Mouse (Mus musculus) bone marrow macrophage, adult 2 months (primary cell): ENCODE results near the gene Il2ra. TPM values are rescaled to one million over a fixed set of nuclear protein-coding genes. Genes with fewer than 3 reads are reported as not detected.

Experiments used
- H3K27ac ChIP-seq: 2 replicates; pipeline ENCODE4 v1.5.1; 2012; ENCODE audit warnings: low read depth, low read length; ENCODE audit not compliant: insufficient read depth
- H3K4me1 ChIP-seq: 2 replicates; pipeline ENCODE4 v1.6.1; 2012; ENCODE audit warnings: low read length; ENCODE audit not compliant: control insufficient read depth, insufficient read depth
- H3K4me3 ChIP-seq: 2 replicates; pipeline ENCODE4 v1.5.1; 2012; ENCODE audit warnings: mild to moderate bottlenecking, low read length, moderate library complexity; ENCODE audit not compliant: insufficient read depth
- CTCF ChIP-seq: IDR thresholded peaks from 2 replicates; pipeline ENCODE4 v1.5.1; 2012; ENCODE audit warnings: low read depth, mild to moderate bottlenecking, low read length, moderate library complexity
- POLR2A ChIP-seq: IDR thresholded peaks from 2 replicates; pipeline ENCODE4 v1.6.1; 2012; ENCODE audit warnings: mild to moderate bottlenecking, low read depth, low read length, borderline replicate concordance
- polyA plus RNA-seq: library from polyadenylated mRNA; stranded (reverse); fragments of >200 nt; gene quantifications from 2 replicates; pipeline ENCODE4 v1.2.4, GENCODE M21; 2012; ENCODE audit not compliant: missing spikeins, insufficient read depth, insufficient read length

Gene Il2ra
- polyA plus RNA-seq, 1 experiment, result not detected

DNA sequence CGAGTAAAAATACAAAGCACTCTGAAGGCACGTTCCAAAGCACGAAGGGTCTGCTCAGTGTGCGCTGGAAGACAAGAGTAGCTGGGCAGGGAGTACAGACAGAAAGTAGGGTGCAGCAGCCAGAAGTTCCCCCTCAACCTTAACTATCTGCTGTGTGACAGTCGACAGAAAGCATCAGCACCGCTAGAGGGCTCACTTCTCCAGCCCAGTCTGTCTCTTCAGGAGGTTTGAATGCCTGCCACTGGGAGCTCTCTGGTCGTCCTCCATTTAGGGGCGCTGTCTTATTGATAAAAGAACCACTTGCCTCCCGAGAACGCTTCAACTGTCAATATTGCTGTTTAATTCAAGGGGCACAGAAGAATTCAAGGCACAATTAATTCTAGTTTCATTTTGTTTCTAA, 21.4 kb downstream of the Il2ra start:
- Histone ChIP-seq H3K4me3 (no peak overlapping the region), H3K27ac (no peak overlapping the region), H3K4me1 (peaks cover 2% of the 10 kb centered on the region; the same call in 1 of the 2 replicates)
- no peak for TF ChIP-seq POLR2A
- TF ChIP-seq CTCF, result peak; percentile 83

DNA sequence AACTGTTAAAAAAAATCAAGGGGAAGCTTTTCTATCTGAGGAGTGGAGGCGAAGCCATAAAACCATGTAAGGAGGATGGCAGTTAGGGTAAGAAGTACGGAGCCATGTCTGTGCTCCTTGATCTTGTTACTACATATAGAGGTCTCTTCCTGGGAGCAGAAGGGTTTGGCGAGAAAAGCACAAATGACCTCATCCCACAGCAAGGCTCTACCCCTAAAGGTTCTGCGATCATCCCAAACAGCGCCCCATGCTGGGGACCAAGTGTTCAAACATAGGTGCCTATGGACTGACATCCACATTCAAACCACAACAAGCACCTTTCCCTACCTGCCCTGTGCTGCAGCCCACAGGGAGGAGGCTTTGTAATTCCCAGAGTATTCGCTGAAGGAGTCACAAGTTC, 21.8 kb downstream of the Il2ra start:
- Histone ChIP-seq H3K27ac (no peak overlapping the region), H3K4me1 (peaks cover under 1% of the 10 kb centered on the region; the same call in 1 of the 2 replicates), H3K4me3 (no peak overlapping the region)
- TF ChIP-seq POLR2A, result no peak

DNA sequence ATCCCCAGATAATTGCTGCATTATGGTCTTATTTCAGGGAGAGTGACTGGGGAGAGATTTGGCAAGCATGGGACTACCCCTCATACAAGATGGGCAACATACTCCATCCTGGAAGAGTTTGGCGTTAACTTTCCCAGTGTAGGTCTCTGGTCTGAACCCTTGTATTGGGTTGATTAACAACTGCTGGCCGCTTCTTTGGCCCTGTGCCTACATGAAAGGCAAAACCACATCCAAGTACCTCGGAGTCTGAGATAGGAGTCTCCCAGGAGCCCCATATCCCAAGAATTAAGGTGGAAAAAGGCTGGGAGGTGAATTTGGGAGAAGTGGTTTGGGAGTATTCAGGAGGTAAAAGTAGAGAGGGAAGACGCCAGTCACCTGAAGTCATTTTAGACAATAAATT, 22.2 kb downstream of the Il2ra start:
- H3K4me3 ChIP-seq, result no peak overlapping the region
- H3K27ac ChIP-seq, result no peak overlapping the region
- H3K4me1 ChIP-seq, result no peaks in the 10 kb centered on the region
- no peak for TF ChIP-seq POLR2A
- TF ChIP-seq CTCF, result no peak

DNA sequence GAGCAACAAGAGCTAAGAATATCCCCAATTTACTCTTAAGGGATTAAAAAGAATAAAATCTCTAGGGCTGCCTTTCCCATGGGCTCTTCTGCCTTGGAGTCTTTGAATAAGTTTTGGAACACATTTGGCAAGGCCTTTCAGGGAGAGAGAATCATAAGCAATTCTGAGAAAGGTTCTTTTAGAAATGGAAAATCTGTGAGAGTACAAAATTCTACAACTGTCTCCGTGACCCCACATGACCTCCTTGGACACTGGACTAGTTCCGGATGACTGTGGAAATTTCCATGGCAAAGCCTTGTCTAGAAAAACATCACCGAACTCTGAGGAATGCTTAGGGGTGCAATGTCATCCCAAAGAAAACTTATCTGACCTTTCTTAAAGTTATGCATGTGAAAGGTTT, 22.7 kb downstream of the Il2ra start:
- TF ChIP-seq CTCF (no peak), POLR2A (no peak)
- Histone ChIP-seq H3K4me1 (no peaks in the 10 kb centered on the region), H3K27ac (no peak overlapping the region), H3K4me3 (no peak overlapping the region)

DNA sequence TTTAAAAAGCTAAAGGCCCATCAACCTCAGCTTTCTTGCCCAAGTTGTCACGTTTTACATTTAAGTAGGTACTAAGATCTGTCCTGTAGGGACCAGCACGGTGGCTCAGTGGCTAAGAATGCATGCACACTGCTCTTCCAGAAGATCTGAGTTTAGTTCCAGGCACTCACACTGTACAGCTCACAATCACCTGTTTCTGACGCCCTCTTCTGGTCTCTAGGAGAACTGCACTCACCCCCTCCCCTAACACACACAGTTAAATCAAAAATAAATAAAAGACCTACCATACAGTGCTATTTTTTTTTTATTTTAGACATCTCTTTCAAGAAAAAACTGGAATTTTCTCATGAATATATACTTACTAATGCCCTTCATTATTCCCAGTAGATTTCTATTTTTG, 29.5 kb downstream of the Il2ra start:
- Histone ChIP-seq H3K27ac (no peak overlapping the region), H3K4me3 (no peak overlapping the region), H3K4me1 (no peaks in the 10 kb centered on the region)
- TF ChIP-seq POLR2A (no peak), CTCF (peak; percentile 34; the same call in 1 of the 2 replicates)

DNA sequence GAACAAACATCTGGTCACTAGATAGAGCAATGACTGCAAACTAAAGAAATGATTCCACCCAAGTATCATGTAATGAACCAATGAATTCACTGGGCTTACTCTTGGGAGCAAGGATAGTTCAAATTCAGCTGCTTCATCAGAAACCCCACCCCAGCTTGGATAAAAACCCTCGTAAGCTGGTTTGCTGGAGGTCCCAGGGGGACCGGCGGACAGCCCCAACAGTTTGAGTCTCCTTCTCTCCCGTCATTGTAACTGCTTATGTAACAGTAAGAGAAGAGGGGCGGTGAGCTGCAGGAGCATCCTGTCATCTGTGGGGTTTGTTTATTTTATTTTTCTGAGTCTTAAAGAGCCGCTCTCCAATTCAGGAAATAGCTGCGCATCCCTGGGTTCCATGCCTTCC, 37.0 kb downstream of the Il2ra start:
- TF ChIP-seq POLR2A, result no peak
- TF ChIP-seq CTCF, result no peak
- Histone ChIP-seq H3K4me1 (no peaks in the 10 kb centered on the region), H3K27ac (no peak overlapping the region), H3K4me3 (no peak overlapping the region)

DNA sequence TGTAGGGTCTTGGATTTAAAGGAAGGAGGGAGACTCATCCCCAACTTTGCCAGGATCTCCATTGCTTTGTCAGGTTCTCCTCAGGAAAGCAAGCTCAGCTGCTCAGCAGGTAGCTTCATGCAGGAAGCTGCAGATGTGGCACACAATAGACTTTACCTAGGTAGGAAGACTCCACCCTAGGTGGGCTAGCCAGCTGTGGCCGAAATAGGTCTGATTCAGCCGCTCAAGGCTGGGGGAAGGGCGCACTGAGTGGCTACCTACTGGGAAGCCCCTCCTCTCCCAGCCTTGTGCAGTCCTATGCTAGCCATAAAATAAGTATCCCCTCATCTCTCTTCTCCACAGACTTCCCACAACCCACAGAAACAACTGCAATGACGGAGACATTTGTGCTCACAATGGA, 40.1 kb downstream of the Il2ra start:
- Histone ChIP-seq H3K4me3 (no peak overlapping the region), H3K27ac (no peak overlapping the region), H3K4me1 (no peaks in the 10 kb centered on the region)
- TF ChIP-seq POLR2A (no peak), CTCF (no peak)

DNA sequence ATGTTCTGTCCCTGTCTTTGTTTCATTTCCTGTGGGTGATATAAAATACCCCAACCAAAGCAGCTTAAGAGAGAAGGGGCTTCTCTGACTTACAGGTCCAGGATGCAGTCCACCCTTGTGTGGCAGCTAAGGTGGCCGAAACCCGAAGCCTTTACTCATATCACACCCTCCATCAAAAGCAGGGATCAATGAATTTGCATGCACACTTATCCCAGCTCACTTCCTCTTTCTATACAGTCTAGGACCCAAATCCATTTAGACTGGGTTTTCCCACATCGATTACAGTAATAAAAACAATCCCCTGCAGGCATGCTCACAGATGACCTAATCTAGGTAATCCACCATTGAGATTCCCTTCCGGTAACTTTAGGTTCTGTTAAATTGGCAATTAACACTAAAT, 43.9 kb downstream of the Il2ra start:
- TF ChIP-seq POLR2A (no peak), CTCF (no peak)
- H3K4me1 ChIP-seq, result peaks cover 8% of the 10 kb centered on the region
- no peak overlapping the region for H3K27ac ChIP-seq
- H3K4me3 ChIP-seq, result no peak overlapping the region

DNA sequence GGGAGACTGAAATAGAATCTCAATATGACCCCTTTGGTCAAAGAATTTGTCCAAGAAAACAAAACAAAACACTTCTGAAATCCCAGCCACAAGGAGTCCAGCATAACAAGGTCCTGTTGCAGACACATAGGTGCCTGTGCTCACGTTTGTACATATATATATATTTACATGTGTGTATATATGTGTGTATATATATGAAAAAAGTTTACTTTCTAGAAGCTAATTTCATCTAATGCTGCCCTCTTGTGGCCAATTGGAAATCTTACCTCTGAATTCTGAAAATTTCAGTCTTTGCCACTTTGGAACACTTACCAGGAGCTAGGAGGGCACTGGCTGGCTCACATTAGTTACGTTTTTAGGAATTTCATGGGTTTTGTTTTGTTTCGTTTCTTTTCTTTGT, 44.8 kb downstream of the Il2ra start:
- Histone ChIP-seq H3K27ac (no peak overlapping the region), H3K4me3 (no peak overlapping the region), H3K4me1 (peaks cover 10% of the 10 kb centered on the region)
- TF ChIP-seq CTCF (no peak), POLR2A (no peak)

DNA sequence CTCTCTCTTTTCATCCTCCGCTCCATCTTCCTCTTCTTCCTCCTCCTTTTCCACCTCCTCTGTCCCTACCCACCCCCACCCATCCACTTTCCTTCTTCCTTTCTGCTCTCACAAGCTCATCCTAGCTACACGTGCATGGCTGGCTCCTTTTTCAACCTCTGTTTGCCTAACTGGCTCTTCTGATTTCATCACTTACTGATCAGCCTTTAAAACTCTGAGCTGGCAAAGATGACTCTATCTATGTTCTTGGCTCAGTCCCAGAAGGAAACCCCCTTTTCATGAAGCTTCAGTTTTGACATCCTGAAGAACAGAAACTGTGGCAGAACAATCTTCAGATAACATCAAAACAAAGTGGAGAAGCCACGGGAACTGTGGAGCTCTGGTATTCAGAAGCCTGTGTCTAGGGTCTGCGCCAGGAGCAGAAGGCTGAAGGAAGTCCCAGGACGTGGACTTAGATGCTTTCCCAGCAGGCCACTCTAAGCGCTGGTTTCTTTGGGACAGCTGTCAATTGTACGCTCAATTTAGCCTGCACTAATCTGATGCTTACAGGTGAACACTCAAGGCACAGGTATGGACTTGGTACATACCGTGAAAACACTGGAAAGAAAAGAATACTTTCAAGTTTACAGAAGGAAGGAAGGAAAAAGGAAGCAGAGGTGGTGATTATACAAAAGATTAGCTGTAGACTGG, 47.7 kb downstream of the Il2ra start:
- H3K4me1 ChIP-seq, result peaks cover 12% of the 10 kb centered on the region
- TF ChIP-seq POLR2A (no peak), CTCF (no peak)

More for the DNA sequence above, 47.7 kb downstream of the Il2ra start:
- Histone ChIP-seq H3K27ac (no peak overlapping the region), H3K4me3 (no peak overlapping the region)
